Mouse (Mus musculus): ENCODE results near the gene Ccdc13. TPM values are rescaled to one million over a fixed set of nuclear protein-coding genes. Genes with fewer than 3 reads are reported as not detected.

Gene Ccdc13
- total and polyA plus RNA-seq, 3 experiments, result 0.25 TPM; not detected in 2

GRCm38 (mm10) chr9:121873578-121873977 lies 34.3 kb upstream of the Ccdc13 start:
- Histone ChIP-seq H3K9me3 (replicated peaks; ENCODE audit: low read length) (no peaks in the 10 kb centered on the region), H3K79me2 (replicated peaks; ENCODE audit: control insufficient read depth, extremely low read depth, insufficient read depth, poor library complexity, severe bottlenecking) (no peaks in the 10 kb centered on the region), H3K4me3 (replicated peaks in 1 of 3; ENCODE audit: low read depth in 2 of 3, low read length in 2 of 3, poor library complexity in 1 of 3) (no peak overlapping the region), H3K27ac (ENCODE audit: insufficient read depth, low read depth) (no peak overlapping the region), H3K27me3 (replicated peaks) (peaks cover 11% of the 10 kb centered on the region), H3K4me1 (ENCODE audit: control insufficient read depth in 1 of 2, insufficient read depth in 2 of 2) (no peaks in the 10 kb centered on the region), H3K9ac (ENCODE audit: insufficient read depth, low read depth) (no peak overlapping the region), H3K36me3 (replicated peaks in 1 of 2; ENCODE audit: control insufficient read depth in 1 of 2, insufficient read depth in 1 of 2, low read length in 1 of 2) (no peaks in the 10 kb centered on the region), H3K4me2 (ENCODE audit: insufficient read depth, low read depth, poor library complexity, severe bottlenecking) (no peak overlapping the region)
- dilution Hi-C loops (cut with MboI; ENCODE audit: extremely low pct_ligation_motif_present, extremely low pct_unique_long_range_greater_than_20kb, low sequenced_read_pairs) (no loop called here), in situ Hi-C loops (cut with MboI; ENCODE audit: low pct_ligation_motif_present, low pct_unique_long_range_greater_than_20kb, low sequenced_read_pairs) (loop anchor here (10.0 kb wide), 1 partner anchor 111 kb away; no protein-coding TSS in a partner anchor)
- TF ChIP-seq ETS1 (conservative IDR thresholded peaks at IDR 0.05; ENCODE audit: low read depth, low read length), result no peak
- TF ChIP-seq ZKSCAN1 (IDR thresholded peaks at IDR 0.05; ENCODE audit: borderline replicate concordance, low read depth, low read length), result no peak
- TF ChIP-seq BHLHE40 (IDR thresholded peaks at IDR 0.05; ENCODE audit: low read depth, low read length), result no peak
- TF ChIP-seq CTCF (conservative IDR thresholded peaks at IDR 0.05 in 1 of 2, IDR thresholded peaks at IDR 0.05 in 1 of 2; ENCODE audit: low read depth in 2 of 2, low read length in 2 of 2), result no peak
- no peak for DNase-seq (ENCODE audit: extremely low read depth)

- no peak overlapping the region for H3K4me2 ChIP-seq (ENCODE audit: insufficient read depth, low read depth, poor library complexity, severe bottlenecking)
- H3K36me3 ChIP-seq (replicated peaks in 1 of 2; ENCODE audit: control insufficient read depth in 1 of 2, insufficient read depth in 1 of 2, low read length in 1 of 2), result no peaks in the 10 kb centered on the region
- no peak for TF ChIP-seq SIN3A (IDR thresholded peaks at IDR 0.05; ENCODE audit: low read length)
- no peak for TF ChIP-seq JUND (conservative IDR thresholded peaks at IDR 0.05; ENCODE audit: low read depth, low read length)
- TF ChIP-seq NELFE (IDR thresholded peaks at IDR 0.05; ENCODE audit: low read depth, low read length), result no peak
- TF ChIP-seq TBP (conservative IDR thresholded peaks at IDR 0.05; ENCODE audit: low read depth, low read length), result no peak
- TF ChIP-seq MEF2A (IDR thresholded peaks at IDR 0.05; ENCODE audit: borderline replicate concordance, low read depth, low read length), result no peak
- TF ChIP-seq GABPA (IDR thresholded peaks at IDR 0.05; ENCODE audit: insufficient replicate concordance, low read depth, low read length), result no peak
- TF ChIP-seq HCFC1 (IDR thresholded peaks at IDR 0.05; ENCODE audit: low read depth, low read length), result no peak
- TF ChIP-seq IRF4 (IDR thresholded peaks at IDR 0.05; ENCODE audit: low read depth, low read length), result no peak
- TF ChIP-seq RAD21 (IDR thresholded peaks at IDR 0.05; ENCODE audit: low read depth, low read length), result no peak
- TF ChIP-seq EP300 (IDR thresholded peaks at IDR 0.05; ENCODE audit: low read length), result no peak
- no peak for TF ChIP-seq BHLHE40 (IDR thresholded peaks at IDR 0.05; ENCODE audit: low read depth, low read length)
- TF ChIP-seq ZNF384 (IDR thresholded peaks at IDR 0.05; ENCODE audit: low read depth, low read length), result no peak
- no peak for TF ChIP-seq ELF1 (IDR thresholded peaks at IDR 0.05; ENCODE audit: low read depth, low read length)
- no peak for TF ChIP-seq MYC (IDR thresholded peaks at IDR 0.05; ENCODE audit: low read depth, low read length)
- no peak for TF ChIP-seq CHD1 (IDR thresholded peaks at IDR 0.05; ENCODE audit: low read depth, low read length)
- no peak for TF ChIP-seq USF2 (conservative IDR thresholded peaks at IDR 0.05; ENCODE audit: low read depth, low read length)
- TF ChIP-seq ZKSCAN1 (IDR thresholded peaks at IDR 0.05; ENCODE audit: borderline replicate concordance, low read depth, low read length), result no peak
- no peak for TF ChIP-seq MAZ (IDR thresholded peaks at IDR 0.05; ENCODE audit: low read depth, low read length)
- TF ChIP-seq KAT2A (IDR thresholded peaks at IDR 0.05; ENCODE audit: insufficient replicate concordance, low read length), result no peak
- no peak overlapping the region for H3K4me3 ChIP-seq (replicated peaks in 1 of 3; ENCODE audit: low read depth in 2 of 3, low read length in 2 of 3, poor library complexity in 1 of 3)
- no peaks in the 10 kb centered on the region for H3K4me1 ChIP-seq (ENCODE audit: control insufficient read depth in 1 of 2, insufficient read depth in 2 of 2)
- H3K79me2 ChIP-seq (replicated peaks; ENCODE audit: control insufficient read depth, extremely low read depth, insufficient read depth, poor library complexity, severe bottlenecking), result no peaks in the 10 kb centered on the region
- dilution Hi-C loops (cut with MboI; ENCODE audit: extremely low pct_ligation_motif_present, extremely low pct_unique_long_range_greater_than_20kb, low sequenced_read_pairs), result no loop called here
- H3K9me3 ChIP-seq (replicated peaks; ENCODE audit: low read length), result no peaks in the 10 kb centered on the region
- in situ Hi-C loops (cut with MboI; ENCODE audit: low pct_ligation_motif_present, low pct_unique_long_range_greater_than_20kb, low sequenced_read_pairs), result loop anchor here (10.0 kb wide), 1 partner anchor 113 kb away; no protein-coding TSS in a partner anchor
- no peak overlapping the region for H3K9ac ChIP-seq (ENCODE audit: insufficient read depth, low read depth)
- no peak overlapping the region for H3K27ac ChIP-seq (ENCODE audit: insufficient read depth, low read depth)
- peaks cover 8% of the 10 kb centered on the region for H3K27me3 ChIP-seq (replicated peaks)
- DNase-seq (ENCODE audit: extremely low read depth), result no peak
Measured at GRCm38 (mm10) chr9:121872062-121872683, 32.9 kb upstream of the Ccdc13 start.
